11 mouse cellular contexts compared by ENCODE assay signal in the genomic region with DNA sequence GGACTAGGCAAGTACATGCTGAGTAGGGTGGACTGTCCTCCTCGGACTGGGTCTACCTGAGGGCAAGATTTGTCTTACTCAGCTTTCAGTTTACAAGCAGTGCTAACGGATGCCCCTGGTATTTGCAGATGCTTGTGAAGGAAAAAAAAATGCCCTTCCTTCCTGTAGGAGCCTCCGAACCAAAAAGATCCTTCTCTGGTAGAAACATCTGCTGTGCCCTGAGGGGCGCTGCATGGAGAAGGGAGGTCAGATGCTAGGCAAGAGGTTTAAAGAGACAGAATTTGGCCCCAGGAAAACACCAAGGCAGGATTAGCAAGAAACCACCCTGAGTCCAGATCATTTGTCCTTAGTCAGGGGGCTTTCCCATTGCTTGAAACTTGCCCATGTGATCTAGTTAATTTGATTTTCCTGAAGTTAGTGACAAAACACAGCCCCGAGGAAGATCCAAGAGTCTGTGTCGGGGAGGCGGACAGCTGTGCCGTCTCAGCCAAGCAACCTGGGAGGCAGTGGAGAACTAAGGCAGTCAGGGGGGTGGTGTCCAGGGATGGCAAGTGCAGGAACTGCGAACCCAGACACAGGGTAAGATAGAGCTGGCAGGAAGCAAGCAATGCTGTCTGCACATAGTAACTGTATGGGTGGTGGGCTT. TPM values are rescaled to one million over a fixed set of nuclear protein-coding genes. Genes with fewer than 3 reads are reported as not detected.
DNase-seq lines count a peak whose midpoint lies in the region; ATAC-seq and TF ChIP-seq lines count a peak whose summit lies in the region.
"Had no signal": no experiment of that assay in that cellular context is flagged by ENCODE, and none has a peak within 500 bp of the region (broad histone marks: within the 10 kb centered on the region; RNA-seq: fewer than 3 reads in every experiment).

No protein-coding gene starts in this region.

- H3K9me3 ChIP-seq in hindbrain, embryonic 10.5 days: no peaks in the 10 kb centered on the region
- no peaks in the 10 kb centered on the region for H3K9me3 ChIP-seq in hindbrain, embryonic 12.5 days (replicated peaks)
- no peaks in the 10 kb centered on the region for H3K9me3 ChIP-seq in kidney, postnatal 0 days (replicated peaks; ENCODE audit: low read length)

- H3K27ac ChIP-seq in hindbrain, embryonic 10.5 days: peak overlapping the region; percentile 23; the same call in 1 of the 2 replicates
- no peak overlapping the region for H3K27ac ChIP-seq in hindbrain, embryonic 12.5 days
- H3K27ac ChIP-seq in kidney, postnatal 0 days: peak overlapping the region; percentile 54; the same call in 1 of the 2 replicates
- H3K27ac ChIP-seq: liver, embryonic 14.5 days had no signal

- no peak for DNase-seq in hindbrain, embryonic 10.5 days (ENCODE audit: low spot score)
- peak; percentile 29 for DNase-seq in thymus, postnatal 25 days
- no peak for DNase-seq in thymus, postnatal 4 days
- DNase-seq in kidney, postnatal 0 days (ENCODE audit: low spot score): peak; percentile 52
- DNase-seq in urinary bladder, adult 18-20 months (ENCODE audit: low spot score in 2 of 2): no peak
- DNase-seq in adrenal gland, postnatal 25 days: no peak
- DNase-seq: cerebellum, adult 11-12 months; spleen, adult 18-20 months had no signal

- H3K9ac ChIP-seq in hindbrain, embryonic 12.5 days: no peak overlapping the region
- H3K9ac ChIP-seq in kidney, postnatal 0 days (ENCODE audit: low read depth, low read length): peak overlapping the region; percentile 27; the same call in 1 of the 2 replicates
- H3K9ac ChIP-seq: liver, embryonic 14.5 days had no signal

- no peak; the same call in 1 of the 2 replicates for TF ChIP-seq CTCF in kidney, postnatal 0 days (IDR thresholded peaks at IDR 0.05; ENCODE audit: low read depth)

- H3K4me1 ChIP-seq in hindbrain, embryonic 10.5 days (replicated peaks): peaks cover 60% of the 10 kb centered on the region
- peaks cover 48% of the 10 kb centered on the region for H3K4me1 ChIP-seq in hindbrain, embryonic 12.5 days
- H3K4me1 ChIP-seq in kidney, postnatal 0 days (replicated peaks; ENCODE audit: insufficient read depth, low read length): peaks cover 55% of the 10 kb centered on the region

- no peak overlapping the region for H3K4me3 ChIP-seq in hindbrain, embryonic 10.5 days
- no peak overlapping the region for H3K4me3 ChIP-seq in hindbrain, embryonic 12.5 days
- no peak overlapping the region for H3K4me3 ChIP-seq in kidney, postnatal 0 days (replicated peaks; ENCODE audit: low read depth, low read length)

- WGBS in hindbrain, embryonic 10.5 days: 56% methylated on average over 9 of the region's 9 CpGs
- WGBS in hindbrain, embryonic 12.5 days: 46% methylated on average over 9 of the region's 9 CpGs
- WGBS in kidney, postnatal 0 days: 24% methylated on average over 9 of the region's 9 CpGs

- H3K27me3 ChIP-seq in hindbrain, embryonic 10.5 days (ENCODE audit: insufficient read depth, poor library complexity, severe bottlenecking): no peaks in the 10 kb centered on the region
- no peaks in the 10 kb centered on the region for H3K27me3 ChIP-seq in hindbrain, embryonic 12.5 days
- H3K27me3 ChIP-seq in kidney, postnatal 0 days (ENCODE audit: insufficient read depth, low read length): no peaks in the 10 kb centered on the region

- no peak for ATAC-seq in hindbrain, embryonic 12.5 days (ENCODE audit: low FRiP score)
- ATAC-seq in kidney, postnatal 0 days (replicated peaks; ENCODE audit: low FRiP score, low read depth): peak; percentile 22; the same call in 1 of the 2 replicates
- no peak for ATAC-seq in erythroid progenitor cell, adult 5-6 weeks (replicated peaks; ENCODE audit: low FRiP score, poor library complexity, severe bottlenecking)

- H3K36me3 ChIP-seq in hindbrain, embryonic 10.5 days: no peaks in the 10 kb centered on the region
- no peaks in the 10 kb centered on the region for H3K36me3 ChIP-seq in hindbrain, embryonic 12.5 days
- no peaks in the 10 kb centered on the region for H3K36me3 ChIP-seq in kidney, postnatal 0 days (ENCODE audit: insufficient read depth, low read length)

- H3K4me2 ChIP-seq in hindbrain, embryonic 12.5 days (replicated peaks): no peak overlapping the region
- peak overlapping the region; percentile 25; the same call in 1 of the 2 replicates for H3K4me2 ChIP-seq in kidney, postnatal 0 days (ENCODE audit: low read length)

RNA-seq across cellular contexts. Expression of gene Map3k1, which starts 19.2 kb away (rescaled TPM):
- polyA plus RNA-seq in hindbrain, embryonic 10.5 days (2016; fragmentation: Nextera tagmentation; extraction: Ambion mirVana): 11.1 and 12.6 TPM in 2 replicates
- polyA plus RNA-seq in hindbrain, embryonic 12.5 days (2016; fragmentation: Nextera tagmentation; extraction: Ambion mirVana): 14.3 and 15.6 TPM in 2 replicates
- polyA plus RNA-seq in kidney, postnatal 0 days (2015; fragmentation: Nextera tagmentation; extraction: Ambion mirVana): 30.3 and 33.1 TPM in 2 replicates
- total RNA-seq in erythroid progenitor cell, adult 5-6 weeks (2015; ENCODE audit: low replicate concordance): 75.0 and 104 TPM in 2 replicates
- 124 and 167 TPM in 2 replicates for total RNA-seq in erythroid progenitor cell, adult 5-6 weeks (2017; ENCODE audit: low replicate concordance)
- 60.6 and 62.2 TPM in 2 replicates for total RNA-seq in adrenal gland, postnatal 25 days (2021)

Comparison
In these comparisons a context has a peak if more than half of its experiments do, and no peak if none do; other contexts are left out.
1. DNase-seq: peak in thymus, postnatal 25 days (single experiment) and kidney, postnatal 0 days (single experiment); none in hindbrain, embryonic 10.5 days (single experiment), thymus, postnatal 4 days (single experiment), urinary bladder, adult 18-20 months (0 of 2) and adrenal gland, postnatal 25 days (single experiment).